In the genomic region with DNA sequence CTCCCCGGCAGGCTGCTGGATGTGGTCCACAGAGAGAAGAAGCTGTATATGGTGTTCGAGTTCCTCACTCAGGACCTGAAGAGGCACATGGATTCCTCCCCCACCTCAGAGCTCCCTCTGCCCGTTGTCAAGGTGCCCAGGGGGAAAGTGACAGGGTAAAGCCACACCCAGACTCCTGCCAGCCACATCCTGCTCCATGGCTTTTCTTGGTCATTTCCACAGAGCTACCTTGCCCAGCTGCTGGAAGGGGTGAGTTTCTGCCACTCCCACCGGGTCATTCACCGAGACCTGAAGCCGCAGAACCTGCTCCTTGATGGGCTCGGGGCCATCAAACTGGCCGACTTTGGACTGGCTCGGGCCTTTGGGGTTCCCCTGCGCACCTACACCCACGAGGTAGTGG, we compare ENCODE assay signal across 1 mouse cellular context.
TF ChIP-seq lines count a peak whose summit lies in the region.

No protein-coding gene starts in this region.

TF ChIP-seq in CH12.LX, 34 proteins besides CTCF, POLR2A, EP300 and RAD21:
- TF ChIP-seq GABPA (IDR thresholded peaks at IDR 0.05; ENCODE audit: insufficient replicate concordance, low read depth, low read length) (no peak), MAZ (IDR thresholded peaks at IDR 0.05; ENCODE audit: low read depth, low read length) (no peak), JUN (IDR thresholded peaks at IDR 0.05; ENCODE audit: insufficient read depth, low read depth, low read length) (no peak), CHD2 (IDR thresholded peaks at IDR 0.05; ENCODE audit: low read length) (no peak)
